Mouse (Mus musculus) forebrain, embryonic 11.5 days (tissue): ENCODE measurements at regions not wholly inside any gene's neighbourhood (a gene's known extent, or its start where the extent isn't known, plus 50 kb on each side); places are given as distances from the start of the nearest gene placed in this dataset.

ENCODE experiments used
- ATAC-seq: fragments of 200-750 bp; cut with Nextera tagmentation; replicated peaks from 2 replicates; pipeline ENCODE4 v1.8.0; 2017; ENCODE audit warnings: moderate TSS enrichment; ENCODE audit not compliant: low FRiP score
- DNase-seq: peaks from one replicate; pipeline ENCODE4 v3.0.0-alpha.2; 2017; ENCODE audit warnings: low spot score
- H3K27ac ChIP-seq: fragments of 300-500 bp; sonication (generic); 2 replicates; pipeline ENCODE4 v1.5.1; 2014; ENCODE audit warnings: low read depth, low read length
- H3K27me3 ChIP-seq: fragments of 300-500 bp; sonication (generic); 2 replicates; pipeline ENCODE4 v1.6.1; 2014; ENCODE audit warnings: mild to moderate bottlenecking, low read length, mixed read lengths; ENCODE audit not compliant: control insufficient read depth, insufficient read depth
- H3K36me3 ChIP-seq: fragments of 300-500 bp; sonication (generic); 2 replicates; pipeline ENCODE4 v1.6.1; 2014; ENCODE audit warnings: mild to moderate bottlenecking, low read length, moderate library complexity, mixed read lengths; ENCODE audit not compliant: control insufficient read depth, insufficient read depth
- H3K4me1 ChIP-seq: fragments of 300-500 bp; sonication (generic); replicated peaks from 2 replicates; pipeline ENCODE4 v1.6.1; 2014; ENCODE audit warnings: low read length, mixed read lengths; ENCODE audit not compliant: control insufficient read depth, insufficient read depth
- H3K4me2 ChIP-seq: fragments of 300-500 bp; sonication (generic); 2 replicates; pipeline ENCODE4 v1.6.1; 2014; ENCODE audit warnings: low read depth, mild to moderate bottlenecking, low read length, moderate library complexity, mixed read lengths; ENCODE audit not compliant: severe bottlenecking
- H3K4me3 ChIP-seq: fragments of 300-500 bp; sonication (generic); 2 replicates; pipeline ENCODE4 v1.5.1; 2014; ENCODE audit warnings: low read depth, low read length
- H3K9ac ChIP-seq: fragments of 300-500 bp; sonication (generic); 2 replicates; pipeline ENCODE4 v1.6.1; 2014; ENCODE audit warnings: low read length
- H3K9me3 ChIP-seq: fragments of 300-500 bp; sonication (generic); 2 replicates; pipeline ENCODE4 v1.6.1; 2016; ENCODE audit warnings: low read length, mixed read lengths; ENCODE audit not compliant: control insufficient read depth
- WGBS: fragments of 180-500 bp; shearing (Covaris S2); extraction: QIAGEN DNeasy Blood & Tissue Kit; methylation state at CpG from one replicate; pipeline ENCODE4 v1.1.7; 2014; 5-methylcytosine and 5-hydroxymethylcytosine counted together

GRCm38 (mm10) chr13:60054081-60054480 lies 123.1 kb downstream of the Gas1 start:
- Histone ChIP-seq H3K27ac (no peak overlapping the region), H3K9me3 (no peaks in the 10 kb centered on the region), H3K4me2 (no peak overlapping the region), H3K4me1 (peaks cover 22% of the 10 kb centered on the region), H3K27me3 (no peaks in the 10 kb centered on the region), H3K4me3 (no peak overlapping the region), H3K9ac (no peak overlapping the region), H3K36me3 (no peaks in the 10 kb centered on the region)
- ATAC-seq (no peak), DNase-seq (no peak)
- WGBS, result 77% methylated on average over 9 of the region's 9 CpGs

GRCm38 (mm10) chr13:60051866-60052265 lies 125.3 kb downstream of the Gas1 start:
- H3K9ac ChIP-seq, result no peak overlapping the region
- H3K4me1 ChIP-seq, result peaks cover 20% of the 10 kb centered on the region

DNA sequence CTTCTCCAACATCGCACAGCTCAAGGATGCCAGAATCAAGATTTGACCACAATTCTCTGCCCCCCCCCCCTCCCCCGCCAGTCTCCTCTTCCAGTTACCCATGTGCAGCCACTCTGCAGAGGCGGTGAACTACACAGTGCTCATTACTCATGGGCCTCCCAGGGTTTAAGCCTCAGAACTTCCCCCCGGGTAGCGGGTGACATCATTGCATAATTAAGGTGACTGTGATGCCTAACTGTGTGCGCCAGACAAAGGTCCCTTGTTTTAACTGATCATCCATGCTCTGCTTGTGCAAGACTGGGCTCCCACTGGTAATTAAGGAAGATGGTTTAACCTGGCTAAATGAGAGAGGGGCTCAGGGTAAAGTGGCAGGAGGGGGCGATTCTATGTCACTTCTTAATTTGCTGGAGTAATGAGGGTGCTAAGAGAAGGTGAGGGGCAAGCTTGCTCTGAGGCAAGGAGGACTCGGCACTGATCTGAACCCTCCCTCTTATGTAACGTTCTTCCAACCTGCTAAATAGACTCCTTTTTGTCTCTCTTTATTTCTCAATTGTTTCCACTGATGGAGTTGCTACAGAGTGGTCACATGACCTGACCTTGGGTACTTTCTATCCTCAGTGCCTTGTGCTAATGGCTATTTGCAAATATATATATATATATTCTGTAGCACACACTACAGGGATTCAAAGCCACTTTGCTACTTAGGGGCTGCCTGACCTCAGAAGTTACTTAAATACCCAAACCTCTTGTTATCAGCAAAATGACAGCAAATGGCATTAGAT lies 126.2 kb downstream of the Gas1 start:
- H3K27ac ChIP-seq, result peak overlapping the region; percentile 3; the same call in 1 of the 2 replicates
- ATAC-seq (peak; percentile 94), DNase-seq (peak; percentile 84)
- H3K9me3 ChIP-seq, result no peaks in the 10 kb centered on the region
- no peaks in the 10 kb centered on the region for H3K27me3 ChIP-seq
- no peaks in the 10 kb centered on the region for H3K36me3 ChIP-seq
- H3K4me1 ChIP-seq, result peaks cover 21% of the 10 kb centered on the region
- 30% methylated on average over 9 of the region's 9 CpGs for WGBS
- H3K4me3 ChIP-seq, result no peak overlapping the region
- no peak overlapping the region for H3K9ac ChIP-seq
- no peak overlapping the region for H3K4me2 ChIP-seq

More at GRCm38 (mm10) chr13:60051866-60052265, 125.3 kb downstream of the Gas1 start:
- WGBS, result 100% methylated on average over 1 of the region's 1 CpGs
- H3K9me3 ChIP-seq, result no peaks in the 10 kb centered on the region
- H3K4me3 ChIP-seq, result no peak overlapping the region
- peak overlapping the region; percentile 37 for H3K27ac ChIP-seq
- H3K4me2 ChIP-seq, result no peak overlapping the region
- no peak for ATAC-seq
- no peak for DNase-seq
- no peaks in the 10 kb centered on the region for H3K36me3 ChIP-seq
- no peaks in the 10 kb centered on the region for H3K27me3 ChIP-seq

- no peaks in the 10 kb centered on the region for H3K9me3 ChIP-seq
- ATAC-seq (no peak), DNase-seq (no peak)
- H3K27ac ChIP-seq, result no peak overlapping the region
- no peaks in the 10 kb centered on the region for H3K36me3 ChIP-seq
- no peak overlapping the region for H3K4me2 ChIP-seq
- H3K4me3 ChIP-seq, result no peak overlapping the region
- no peaks in the 10 kb centered on the region for H3K27me3 ChIP-seq
- H3K4me1 ChIP-seq, result peaks cover 27% of the 10 kb centered on the region
- H3K9ac ChIP-seq, result no peak overlapping the region
- WGBS, result 64% methylated on average over 3 of the region's 3 CpGs
These were observed 127.5 kb downstream of the Gas1 start for GRCm38 (mm10) chr13:60049703-60050102.

DNA sequence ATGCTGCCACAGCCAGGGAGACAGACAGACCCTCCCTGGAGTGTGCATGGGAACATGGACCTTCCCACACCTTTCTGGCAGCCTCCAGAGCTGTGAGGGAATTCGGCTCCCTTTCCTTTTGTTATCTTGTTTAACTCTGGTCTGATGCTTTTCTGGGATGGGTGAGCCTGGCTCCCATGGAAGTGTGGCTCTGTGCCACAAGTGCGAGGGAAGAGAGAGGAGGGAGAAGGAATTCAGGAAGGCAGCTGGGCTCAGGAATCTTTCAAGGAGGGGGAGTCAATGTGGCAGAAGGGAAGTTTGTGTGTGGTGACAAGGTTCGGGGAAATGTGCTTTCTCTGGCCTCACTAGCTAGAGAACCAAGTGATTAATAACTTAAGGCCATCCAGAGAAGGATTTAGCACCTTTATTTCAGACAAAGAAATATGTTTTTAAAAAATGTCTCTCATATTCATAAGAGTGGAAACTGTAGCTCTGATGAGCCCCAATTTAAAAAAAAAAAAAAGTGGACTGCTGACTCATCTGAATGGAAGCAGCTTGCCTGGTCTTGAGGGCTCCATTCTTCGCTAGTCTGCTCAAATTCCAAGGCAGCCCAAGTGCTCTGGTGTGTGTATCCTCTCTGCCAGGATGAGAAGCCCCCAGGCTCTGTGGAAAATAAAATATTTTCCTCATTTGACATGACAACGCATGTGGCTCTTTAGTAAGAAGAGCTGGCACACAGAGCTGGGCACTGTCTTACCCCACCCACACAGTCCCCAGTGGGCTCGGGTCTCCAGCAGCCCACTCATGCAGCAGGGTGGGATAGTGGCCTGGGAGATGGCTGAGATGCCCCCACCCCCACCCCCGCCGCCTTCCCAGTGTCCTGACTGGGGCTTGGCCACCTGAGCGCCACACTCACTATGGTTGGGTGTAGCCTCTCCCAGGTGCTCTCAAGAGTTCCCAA lies 129.1 kb downstream of the Gas1 start:
- no peaks in the 10 kb centered on the region for H3K36me3 ChIP-seq
- H3K9ac ChIP-seq, result no peak overlapping the region; the same call in 1 of the 2 replicates
- H3K27me3 ChIP-seq, result no peaks in the 10 kb centered on the region
- no peak overlapping the region; the same call in 1 of the 2 replicates for H3K27ac ChIP-seq
- H3K4me2 ChIP-seq, result no peak overlapping the region
- ATAC-seq (no peak), DNase-seq (no peak)
- peaks cover 27% of the 10 kb centered on the region for H3K4me1 ChIP-seq
- H3K4me3 ChIP-seq, result no peak overlapping the region
- no peaks in the 10 kb centered on the region for H3K9me3 ChIP-seq
- 67% methylated on average over 9 of the region's 9 CpGs for WGBS

DNA sequence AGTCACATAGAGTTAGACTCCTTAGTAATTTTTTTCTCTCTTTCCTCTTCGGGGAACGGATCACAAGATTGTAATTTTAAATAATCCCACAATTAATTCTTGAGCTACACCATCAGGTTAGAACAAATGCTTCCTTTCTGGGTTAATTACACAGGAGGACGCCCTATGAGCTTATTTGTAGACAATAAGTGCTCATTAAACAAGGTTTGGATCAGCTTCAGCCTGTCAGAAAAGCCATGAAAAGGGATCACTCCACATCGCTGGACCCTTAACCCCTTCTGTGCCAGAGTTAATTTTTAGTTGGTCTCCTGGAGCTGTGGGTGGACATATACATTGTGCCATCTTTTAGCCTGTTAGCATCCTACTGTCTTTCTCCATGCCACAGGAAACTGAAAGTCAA lies 131.4 kb downstream of the Gas1 start:
- Histone ChIP-seq H3K9me3 (no peaks in the 10 kb centered on the region), H3K4me3 (no peak overlapping the region), H3K36me3 (no peaks in the 10 kb centered on the region), H3K4me2 (no peak overlapping the region), H3K9ac (no peak overlapping the region), H3K4me1 (peaks cover 24% of the 10 kb centered on the region), H3K27ac (peak overlapping the region; percentile 13; the same call in 1 of the 2 replicates), H3K27me3 (no peaks in the 10 kb centered on the region)
- 16% methylated on average over 4 of the region's 4 CpGs for WGBS
- ATAC-seq (peak; percentile 61), DNase-seq (no peak)

DNA sequence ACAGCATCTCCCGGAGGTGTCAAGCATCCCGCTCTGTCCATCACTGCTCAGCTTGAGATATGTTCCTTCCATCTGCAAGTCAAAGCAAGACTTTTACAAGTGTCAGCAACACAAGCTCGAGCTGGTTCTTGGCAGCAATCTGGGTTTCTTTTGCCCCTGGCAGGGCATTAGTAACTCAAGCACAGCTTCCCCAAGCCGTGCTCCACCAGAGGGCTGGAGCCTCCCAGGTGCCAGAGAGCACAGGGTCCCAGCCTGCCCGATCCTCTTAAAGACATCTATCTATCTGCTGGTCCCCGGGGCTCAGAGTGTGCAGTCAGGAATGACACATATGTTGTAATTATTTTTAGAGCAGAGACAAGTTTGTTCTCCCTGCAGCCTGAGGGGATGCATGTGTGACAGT lies 132.3 kb downstream of the Gas1 start:
- Histone ChIP-seq H3K27ac (no peak overlapping the region), H3K9me3 (no peaks in the 10 kb centered on the region), H3K36me3 (no peaks in the 10 kb centered on the region), H3K4me2 (no peak overlapping the region), H3K4me3 (no peak overlapping the region), H3K4me1 (peaks cover 20% of the 10 kb centered on the region), H3K27me3 (no peaks in the 10 kb centered on the region), H3K9ac (peak overlapping the region; percentile 17; the same call in 1 of the 2 replicates)
- ATAC-seq, result no peak
- 41% methylated on average over 6 of the region's 6 CpGs for WGBS
- DNase-seq, result no peak

GRCm38 (mm10) chr13:60042443-60042842 lies 134.7 kb downstream of the Gas1 start:
- no peak overlapping the region for H3K9ac ChIP-seq
- H3K4me3 ChIP-seq, result no peak overlapping the region
- H3K27ac ChIP-seq, result no peak overlapping the region
- no peak for DNase-seq
- 78% methylated on average over 2 of the region's 2 CpGs for WGBS
- ATAC-seq, result no peak
- no peaks in the 10 kb centered on the region; the same call in 1 of the 2 replicates for H3K9me3 ChIP-seq
- peaks cover 12% of the 10 kb centered on the region; the same call in 1 of the 2 replicates for H3K4me1 ChIP-seq
- no peak overlapping the region for H3K4me2 ChIP-seq
- no peaks in the 10 kb centered on the region for H3K36me3 ChIP-seq
- H3K27me3 ChIP-seq, result no peaks in the 10 kb centered on the region
